Mouse (Mus musculus) left cerebral cortex, postnatal 4 days (tissue): ENCODE measurements at regions not wholly inside any gene's neighbourhood (a gene's known extent, or its start where the extent isn't known, plus 50 kb on each side); places are given as distances from the start of the nearest gene placed in this dataset.

ENCODE experiments used
- DNase-seq: peaks from one replicate; pipeline ENCODE4 v3.0.0-alpha.2; 2022
- intact Hi-C: fragments of 180-260 bp; cut with DNase I; formaldehyde crosslinking; loops from one replicate; pipeline ENCODE4 v1.15.1; 2025

- DNase-seq = peak; percentile 74
- intact Hi-C loops = no loop called here
Observed at GRCm38 (mm10) chr3:101524905-101525304, 79.6 kb downstream of the Atp1a1 start.

DNA sequence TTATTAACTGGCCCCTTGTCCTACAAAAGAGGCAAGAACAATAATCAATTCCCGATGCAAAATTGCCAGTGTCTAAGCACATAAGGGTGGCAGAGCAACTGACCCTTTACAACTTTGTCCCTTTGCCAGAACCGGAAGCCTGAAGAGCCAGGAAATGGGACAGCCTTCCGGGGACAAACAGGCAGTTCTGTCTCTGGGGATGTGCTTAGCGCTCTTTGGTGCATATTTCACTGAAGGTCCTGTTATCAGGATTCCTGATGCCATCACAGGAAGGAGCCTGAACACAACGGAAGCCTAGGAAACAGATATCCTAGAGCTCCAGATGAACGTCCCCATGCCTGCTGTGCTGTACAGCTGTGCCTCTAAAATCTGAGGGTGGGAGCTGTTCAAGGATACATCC is 80.0 kb downstream of the Atp1a1 start:
- DNase-seq = no peak
- intact Hi-C loops = no loop called here

DNA sequence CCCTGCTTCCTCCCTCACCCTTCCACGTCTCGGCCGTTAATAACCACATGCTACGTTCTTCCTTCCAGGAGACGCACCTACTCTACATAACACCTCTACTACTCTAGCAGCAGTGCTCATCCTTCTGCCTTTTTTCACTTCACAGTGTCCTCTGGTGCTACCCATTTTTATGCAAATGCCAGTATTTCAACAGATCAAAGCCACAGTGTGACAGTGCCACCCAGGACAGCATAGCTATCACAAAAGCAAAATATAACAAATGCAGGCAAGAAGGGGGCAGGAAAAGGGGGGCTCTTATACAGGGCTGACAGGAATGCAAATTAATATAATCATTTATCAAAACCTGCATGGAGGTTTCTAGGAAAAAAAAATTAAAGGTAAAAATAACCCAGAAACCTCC is 81.2 kb downstream of the Atp1a1 start:
- intact Hi-C loops = no loop called here
- no peak for DNase-seq

GRCm38 (mm10) chr3:101522246-101522920 is 82.1 kb downstream of the Atp1a1 start:
- peak; percentile 79 for DNase-seq
- intact Hi-C loops = no loop called here

- intact Hi-C loops = no loop called here
- DNase-seq = no peak
Observed at GRCm38 (mm10) chr3:101521155-101521554, 83.3 kb downstream of the Atp1a1 start.

DNA sequence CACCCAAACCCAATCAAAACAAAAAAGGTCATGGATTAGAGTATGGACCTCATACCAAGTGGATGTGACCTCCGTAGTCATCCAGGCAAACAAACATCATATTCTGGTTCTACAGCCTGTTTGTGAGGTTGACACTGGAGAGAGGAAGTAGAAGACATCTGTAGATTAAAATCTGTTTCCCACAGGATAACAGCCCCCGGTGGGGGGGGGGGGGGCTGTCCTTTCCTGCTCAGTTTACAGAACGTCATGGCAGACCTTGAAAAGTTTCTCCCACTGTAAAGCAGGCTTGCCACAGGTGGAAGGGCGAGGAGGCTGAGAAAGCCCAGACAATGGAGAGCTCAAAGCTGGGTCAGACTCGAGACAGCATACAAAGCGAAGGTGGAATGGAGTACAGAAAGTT is 84.4 kb downstream of the Atp1a1 start:
- no peak for DNase-seq
- intact Hi-C loops = no loop called here

GRCm38 (mm10) chr3:101519551-101519950 is 84.9 kb downstream of the Atp1a1 start:
- no peak for DNase-seq
- intact Hi-C loops = no loop called here

GRCm38 (mm10) chr3:101518810-101519209 is 85.7 kb downstream of the Atp1a1 start:
- intact Hi-C loops = no loop called here
- no peak for DNase-seq

- intact Hi-C loops = no loop called here
- no peak for DNase-seq
Observed at GRCm38 (mm10) chr3:101517547-101517946, 86.9 kb downstream of the Atp1a1 start.

DNA sequence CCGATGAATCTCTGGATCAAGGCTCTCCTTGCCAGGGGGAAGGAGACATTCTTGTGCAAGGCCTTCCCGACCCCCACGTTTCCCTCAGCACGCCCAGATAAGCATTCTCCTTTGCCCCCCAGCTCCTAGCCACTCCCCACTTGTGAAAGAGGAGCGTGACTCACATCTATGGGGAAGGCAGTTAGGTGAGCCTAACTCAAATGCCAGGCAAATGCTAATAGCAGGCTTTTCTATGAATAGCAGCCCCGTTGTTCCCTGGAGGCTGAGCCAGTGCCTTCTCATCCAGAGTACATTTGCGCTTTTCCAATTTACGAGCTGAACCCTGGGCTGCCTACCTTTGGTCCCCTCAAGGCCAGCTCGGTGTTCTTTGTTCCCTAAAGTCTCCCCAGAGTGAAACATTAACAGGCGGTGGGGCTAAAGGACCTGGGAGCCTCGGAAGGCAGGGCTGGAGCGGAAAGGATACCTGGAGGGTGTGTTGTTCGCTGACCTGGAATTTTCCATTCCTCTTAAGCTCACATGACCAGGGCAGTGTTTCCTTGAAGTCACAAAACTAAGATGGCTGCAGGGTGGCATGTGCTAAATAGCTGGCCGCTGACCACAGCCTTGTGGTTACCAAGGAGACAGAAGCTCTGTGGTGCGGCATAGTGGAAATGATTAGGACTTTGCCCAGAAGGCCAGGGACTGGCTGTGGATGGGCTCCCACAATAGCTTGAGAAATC is 87.5 kb downstream of the Atp1a1 start:
- peak; percentile 56 for DNase-seq
- intact Hi-C loops = no loop called here

DNA sequence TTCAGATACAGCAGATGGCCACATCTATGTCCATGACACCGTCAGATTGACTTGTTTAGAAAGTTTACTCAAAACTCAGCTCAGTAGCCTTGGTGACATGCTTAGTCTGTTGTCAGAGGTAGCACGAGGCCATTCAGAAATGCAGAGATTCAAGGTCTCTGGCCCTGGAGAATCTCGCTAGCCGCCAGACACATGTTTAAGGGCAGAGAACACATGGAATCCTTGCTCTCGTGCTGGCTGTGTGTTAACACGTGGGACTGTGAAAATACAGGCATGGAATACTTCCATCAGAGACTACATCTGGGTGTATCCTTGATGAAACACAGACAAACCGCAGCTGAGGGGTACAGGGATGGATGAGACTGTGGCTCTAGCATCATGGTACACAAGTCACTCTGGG is 88.9 kb downstream of the Atp1a1 start:
- intact Hi-C loops = no loop called here
- no peak for DNase-seq

GRCm38 (mm10) chr3:101513611-101514311 is 90.7 kb downstream of the Atp1a1 start:
- peak; percentile 45 for DNase-seq
- intact Hi-C loops = no loop called here
